Mouse (Mus musculus): ENCODE measurements around the gene Vmn1r131. TPM values are rescaled to one million over a fixed set of nuclear protein-coding genes. Genes with fewer than 3 reads are reported as not detected.
"Not testable (repeated sequence)": the region's sequence is repeated elsewhere in the genome, so short reads cannot be mapped to it uniquely, and the experiment has no call there.

Gene Vmn1r131
- total RNA-seq (2015) (not detected in 2 replicates), total RNA-seq (2017) (not detected in 2 replicates)

DNA sequence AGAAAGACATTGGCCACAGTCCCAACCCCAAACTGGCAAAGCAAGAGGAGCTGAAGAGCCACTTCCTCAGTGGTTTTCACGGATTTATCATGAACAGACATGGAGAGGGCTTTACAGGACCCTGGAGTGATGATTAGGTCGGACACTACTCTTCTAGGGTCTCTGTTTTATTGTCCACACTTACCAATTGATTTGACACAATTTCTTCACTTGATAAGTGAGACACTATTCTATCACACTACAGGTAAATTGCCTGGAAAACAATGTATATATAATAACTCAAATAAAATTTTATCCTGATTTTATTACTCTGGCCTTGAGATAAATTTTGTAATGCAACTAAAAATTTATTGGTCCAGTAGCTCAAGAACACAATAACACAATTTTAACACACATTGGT is at the start of gene Vmn1r131:
Gene Vmn1r131 (minus strand): TSS at position 101 of the 400 bp plus-strand sequence.
- ATAC-seq (replicated peaks; ENCODE audit: poor library complexity) = not testable (repeated sequence)

DNA sequence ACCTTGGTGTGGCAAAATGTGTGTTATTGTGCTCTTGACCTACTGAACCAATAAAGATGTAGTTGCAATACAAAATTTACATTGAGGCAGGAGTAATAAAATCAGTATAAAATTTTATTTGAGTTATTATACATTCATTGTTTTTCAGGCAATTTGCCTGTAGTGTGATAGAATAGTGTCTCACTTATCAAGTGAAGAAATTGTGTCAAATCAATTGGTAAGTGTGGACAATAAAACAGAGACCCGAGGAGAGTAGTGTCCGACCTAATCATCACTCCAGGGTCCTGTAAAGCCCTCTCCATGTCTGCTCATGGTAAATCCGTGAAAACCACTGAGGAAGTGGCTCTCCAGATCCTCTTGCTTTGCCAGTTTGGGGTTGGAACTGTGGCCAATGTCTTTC is 34.4 kb downstream of the Vmn1r131 start, which contains the start of gene Vmn1r130:
Gene Vmn1r130 (plus strand): TSS at position 301 of the 400 bp plus-strand sequence.
- ATAC-seq (replicated peaks; ENCODE audit: poor library complexity) = not testable (repeated sequence)

Other genes with a start within 250 kb of the Vmn1r131 start
- not detected in 2 replicates for gene Vmn1r126, start 244.6 kb downstream of the Vmn1r131 start, total RNA-seq (2015)
- not detected in 2 replicates for gene Vmn1r126, start 244.6 kb downstream of the Vmn1r131 start, total RNA-seq (2017)
- gene Vmn1r127, start 226.2 kb downstream of the Vmn1r131 start, total RNA-seq (2015) = not detected in 2 replicates
- gene Vmn1r127, start 226.2 kb downstream of the Vmn1r131 start, total RNA-seq (2017) = not detected in 2 replicates
- not detected in 2 replicates for gene Vmn1r128, start 196.7 kb downstream of the Vmn1r131 start, total RNA-seq (2015)
- gene Vmn1r128, start 196.7 kb downstream of the Vmn1r131 start, total RNA-seq (2017) = not detected in 2 replicates
- gene Vmn1r129, start 184.8 kb downstream of the Vmn1r131 start, total RNA-seq (2015) = not detected in 2 replicates
- gene Vmn1r129, start 184.8 kb downstream of the Vmn1r131 start, total RNA-seq (2017) = not detected in 2 replicates
- gene Gm6882, start 113.3 kb downstream of the Vmn1r131 start, total RNA-seq (2015) = not detected in 2 replicates
- not detected in 2 replicates for gene Gm6882, start 113.3 kb downstream of the Vmn1r131 start, total RNA-seq (2017)
- gene Vmn1r130, start 34.3 kb downstream of the Vmn1r131 start, total RNA-seq (2015) = not detected in 2 replicates
- gene Vmn1r130, start 34.3 kb downstream of the Vmn1r131 start, total RNA-seq (2017) = not detected in 2 replicates
- not detected in 2 replicates for gene Vmn1r132, start 68.0 kb upstream of the Vmn1r131 start, total RNA-seq (2015)
- gene Vmn1r132, start 68.0 kb upstream of the Vmn1r131 start, total RNA-seq (2017) = not detected in 2 replicates
- not detected in 2 replicates for gene Gm4175, start 215.4 kb upstream of the Vmn1r131 start, total RNA-seq (2015)
- gene Gm4175, start 215.4 kb upstream of the Vmn1r131 start, total RNA-seq (2017) = not detected in 2 replicates